Mouse (Mus musculus) monocyte, adult 5-6 weeks (primary cell): ENCODE results near the gene Zmynd11. TPM values are rescaled to one million over a fixed set of nuclear protein-coding genes. Genes with fewer than 3 reads are reported as not detected.

Source experiments
- ATAC-seq: fragments of 153-309, 156-312 bp; replicated peaks from 2 replicates; pipeline ENCODE4 v1.8.0; 2017; ENCODE audit warnings: mild to moderate bottlenecking; ENCODE audit not compliant: low TSS enrichment, insufficient number of reproducible peaks, severe bottlenecking, poor library complexity, low FRiP score
- total RNA-seq: library from RNA; stranded (forward); fragments of 200-1000, 200-491, 200-594 nt; gene quantifications from 3 replicates; pipeline ENCODE4 v1.2.3, GENCODE M21; 2017

Gene Zmynd11
- total RNA-seq: 66.6 to 184 TPM (median 92.9 TPM) in 3 replicates

GRCm38 (mm10) chr13:9764646-9765536, at the start of gene Zmynd11:
Gene Zmynd11 (minus strand): TSS chr13:9765330.
- no peak for ATAC-seq

DNA sequence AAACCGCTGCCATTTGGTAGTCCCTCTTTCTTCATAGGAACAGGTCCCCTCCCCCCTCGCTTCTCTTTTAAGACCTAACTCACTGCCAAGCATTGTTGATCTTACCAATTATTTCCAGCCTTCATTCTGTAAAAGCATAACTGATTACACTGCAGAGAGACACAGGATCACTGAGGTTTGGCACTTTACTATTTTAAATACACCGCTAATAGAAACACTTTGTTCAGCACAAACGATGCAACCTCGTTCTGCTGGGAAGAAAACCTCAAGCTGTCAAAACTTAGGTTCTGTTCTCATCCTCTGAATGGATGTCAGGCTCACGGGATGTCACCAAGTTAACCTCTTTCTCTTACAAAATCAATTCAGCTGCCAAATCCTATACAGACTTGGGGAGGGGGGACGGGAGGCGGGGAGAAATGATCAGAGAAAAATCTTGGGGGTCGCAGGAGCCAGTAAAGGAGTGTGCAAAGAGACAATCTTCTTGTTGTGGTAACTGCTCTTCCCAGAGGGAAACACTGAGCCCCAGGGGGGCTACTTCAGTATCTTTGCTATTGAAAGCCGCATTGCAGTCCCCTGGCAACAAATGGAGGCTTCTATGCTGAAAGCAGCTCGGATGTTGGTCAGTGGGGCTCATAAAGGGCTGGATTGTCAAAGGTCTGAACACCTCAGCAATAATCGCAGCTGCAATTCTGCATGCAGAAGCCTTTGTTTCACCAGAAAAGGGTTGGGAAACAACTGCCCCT, 30.9 kb upstream of the Zmynd11 start:
- no peak for ATAC-seq

DNA sequence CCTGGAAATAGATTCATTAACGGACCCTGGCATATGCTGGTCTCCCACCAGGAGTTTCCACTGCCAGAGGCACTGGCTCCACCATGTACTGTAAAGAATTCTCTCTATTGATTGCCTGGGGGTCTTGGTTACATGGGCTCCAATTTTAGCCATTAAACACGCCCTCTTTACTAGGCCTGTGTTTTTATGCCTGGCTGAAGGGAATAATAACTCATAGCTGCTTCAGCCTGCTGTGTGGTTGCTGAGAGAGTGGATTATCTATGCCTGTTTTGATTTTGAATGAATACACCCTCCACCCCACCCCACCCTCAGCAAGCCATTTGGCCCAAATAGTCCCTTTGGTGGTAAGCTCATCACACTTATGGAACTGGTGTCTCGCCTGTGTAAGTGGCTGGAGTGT, 20.9 kb upstream of the Zmynd11 start:
- no peak for ATAC-seq

DNA sequence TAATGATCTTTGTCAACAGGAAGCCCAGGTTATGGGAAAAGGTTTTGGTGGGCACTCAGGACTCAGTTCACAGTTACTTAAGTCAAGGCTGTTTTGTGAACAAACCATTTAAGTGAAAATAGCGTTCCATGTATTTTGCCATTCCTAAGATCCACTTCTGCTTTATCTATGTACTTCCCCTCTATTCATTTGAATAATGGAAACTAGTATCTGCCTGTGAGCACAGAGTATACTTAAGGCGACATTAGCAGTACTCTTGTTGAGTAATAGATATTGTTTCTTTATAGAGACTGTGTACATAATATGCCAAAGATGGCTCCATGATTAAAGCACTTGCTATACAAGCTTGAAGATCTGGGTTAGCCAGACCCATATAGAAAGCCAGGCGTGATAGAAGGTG, 18.6 kb upstream of the Zmynd11 start:
- peak; percentile 63 for ATAC-seq

GRCm38 (mm10) chr13:9775901-9776300, 10.8 kb upstream of the Zmynd11 start:
- no peak; the same call in 1 of the 2 replicates for ATAC-seq

- ATAC-seq: no peak
Measured at GRCm38 (mm10) chr13:9774077-9774476, 8.9 kb upstream of the Zmynd11 start.

GRCm38 (mm10) chr13:9767279-9767678, 2.1 kb upstream of the Zmynd11 start:
- ATAC-seq: peak; percentile 14; the same call in 1 of the 2 replicates

DNA sequence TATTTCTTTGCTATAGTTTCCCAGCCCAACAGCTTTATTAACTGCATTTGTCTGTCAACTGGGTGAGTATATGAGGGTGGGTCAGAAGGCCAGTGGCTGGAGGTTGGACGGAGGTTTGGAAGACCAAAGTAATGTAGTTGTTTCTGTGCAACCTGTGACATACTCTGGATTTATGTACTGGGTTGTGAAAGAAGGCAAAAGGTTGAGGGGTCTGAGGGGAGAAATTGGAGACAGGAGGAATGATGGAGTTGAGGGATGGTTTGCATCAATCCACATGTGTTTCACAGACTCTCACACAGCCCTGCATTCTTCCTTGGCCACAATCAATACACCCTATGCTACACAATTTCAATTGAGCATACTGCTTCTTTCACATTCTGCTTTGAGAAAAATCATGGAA, 1.4 kb upstream of the Zmynd11 start:
- no peak for ATAC-seq

DNA sequence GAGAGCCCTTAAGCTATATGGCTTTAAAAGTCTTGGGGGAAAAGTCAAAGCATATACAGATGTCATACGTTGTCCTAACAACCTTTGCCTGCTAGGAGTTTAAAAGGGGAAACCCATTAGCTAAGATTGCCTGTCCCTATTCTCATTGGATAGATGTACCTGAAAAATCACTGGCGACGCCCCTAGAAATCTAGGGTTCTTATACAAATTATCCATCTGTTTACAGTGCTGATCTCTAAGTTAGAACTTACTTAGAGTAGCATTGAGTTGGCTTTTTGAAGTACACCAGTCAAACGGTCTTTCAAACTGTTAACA, 364 bp upstream of the Zmynd11 start:
- no peak for ATAC-seq

GRCm38 (mm10) chr13:9763828-9764645, 1.1 kb downstream of the Zmynd11 start:
- ATAC-seq: no peak

- ATAC-seq: peak; percentile 16; the same call in 1 of the 2 replicates
Measured at GRCm38 (mm10) chr13:9763100-9763827, 1.9 kb downstream of the Zmynd11 start.

DNA sequence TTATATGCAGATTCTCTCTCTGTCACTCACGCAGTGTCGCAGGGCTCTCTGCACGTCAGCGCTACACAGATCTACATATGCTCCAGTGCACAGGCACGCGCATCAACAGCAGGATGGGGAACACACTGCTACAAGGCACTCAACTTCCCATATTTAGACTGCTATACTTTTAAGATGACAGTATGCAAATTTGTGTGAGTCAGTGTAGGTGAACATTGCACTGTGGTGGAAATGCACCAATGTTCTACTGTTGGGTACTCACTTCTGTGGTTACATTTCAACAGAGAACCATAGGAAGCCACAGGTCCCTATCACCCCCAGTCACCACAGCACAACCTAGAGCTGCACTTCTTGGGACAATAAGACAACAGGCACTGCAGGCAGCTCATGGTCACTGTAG, 5.1 kb downstream of the Zmynd11 start:
- peak; percentile 90 for ATAC-seq

DNA sequence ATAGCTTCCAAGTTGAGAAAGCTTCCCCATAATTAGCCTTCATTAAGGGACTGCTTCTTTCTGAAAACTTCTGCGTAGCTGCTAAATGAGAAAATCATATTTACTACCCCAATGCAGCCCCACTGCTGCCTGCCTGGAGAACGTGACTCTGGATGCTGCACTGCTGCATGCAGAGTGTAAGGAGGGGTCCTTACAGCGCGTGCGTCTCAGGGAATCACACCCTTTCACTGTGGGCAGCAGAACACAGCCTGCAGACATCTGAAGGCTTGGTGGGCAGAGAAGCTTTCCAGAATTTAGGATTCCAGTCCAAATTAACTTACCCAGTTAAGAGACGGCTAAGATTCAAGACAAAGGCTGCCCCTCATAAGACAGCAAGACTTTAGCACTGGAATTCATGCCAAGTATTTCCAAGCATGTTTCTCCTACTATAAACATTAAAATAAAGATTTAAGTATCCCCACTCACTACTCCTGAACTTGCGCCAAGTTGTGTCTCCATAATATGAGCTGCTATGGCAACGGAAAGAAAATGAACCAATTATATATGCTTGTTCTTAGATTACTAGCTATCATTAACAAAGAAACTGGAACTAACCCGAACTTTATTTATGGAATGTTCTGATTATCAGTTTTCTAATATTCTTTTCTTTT, 7.2 kb downstream of the Zmynd11 start:
- no peak for ATAC-seq

DNA sequence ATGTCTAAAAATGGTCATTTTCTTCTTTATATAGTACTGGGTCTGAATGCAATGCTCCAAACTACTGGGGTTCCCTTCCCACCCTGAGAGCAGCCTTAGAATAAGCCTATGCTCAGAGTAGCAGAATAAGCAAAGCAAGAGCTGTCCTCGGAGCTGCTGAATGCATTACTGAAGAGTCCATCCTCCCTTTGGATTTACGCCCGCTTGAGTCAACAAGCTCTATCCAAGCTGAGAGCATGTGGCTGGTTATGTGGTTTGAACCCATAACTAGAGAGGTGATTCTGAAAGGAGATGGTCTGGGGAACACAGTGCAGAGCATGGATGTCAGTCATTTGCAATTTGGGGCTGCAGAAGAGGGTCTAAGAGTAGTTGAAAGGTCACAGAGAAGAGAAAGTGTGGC, 11.4 kb downstream of the Zmynd11 start:
- ATAC-seq: no peak

DNA sequence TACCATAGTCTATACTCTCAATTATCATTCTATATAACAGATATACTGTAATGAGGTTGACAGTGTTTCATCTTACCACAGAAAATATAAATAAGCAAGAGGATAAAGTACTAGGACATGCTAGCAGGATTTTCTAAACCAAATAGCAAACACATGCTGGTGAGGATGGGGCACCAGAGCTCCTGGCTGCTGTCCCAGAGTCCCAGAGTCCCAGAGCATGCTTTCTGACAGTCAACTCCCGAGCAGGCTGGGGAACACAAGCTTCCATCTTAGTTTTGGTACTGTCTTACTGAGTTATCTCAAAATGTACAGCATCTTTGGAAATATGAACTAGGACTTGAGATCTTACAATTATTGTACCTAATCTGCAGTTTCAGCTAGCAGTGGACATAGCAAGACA, 14.8 kb downstream of the Zmynd11 start:
- no peak for ATAC-seq

GRCm38 (mm10) chr13:9749796-9750195, 15.3 kb downstream of the Zmynd11 start:
- no peak for ATAC-seq

DNA sequence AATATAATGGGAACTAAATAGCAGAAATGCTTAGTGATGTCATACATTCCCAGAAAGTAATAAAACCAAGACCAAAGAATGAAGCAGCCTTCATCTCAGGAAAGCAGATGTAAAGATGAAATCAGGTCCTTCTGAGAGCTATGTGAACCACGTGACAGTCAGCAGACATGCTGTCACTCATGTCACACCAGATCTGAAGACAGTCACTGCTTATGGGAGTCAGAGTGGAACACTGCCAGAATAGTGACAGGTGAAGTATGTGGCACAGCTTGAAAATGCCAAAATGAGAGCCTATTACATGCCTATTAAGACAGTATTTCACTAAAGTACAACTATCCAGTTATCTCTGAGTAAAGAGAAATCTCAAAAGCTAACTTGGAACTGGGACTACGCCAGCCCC, 26.9 kb downstream of the Zmynd11 start:
- no peak for ATAC-seq

GRCm38 (mm10) chr13:9737024-9737423, 28.1 kb downstream of the Zmynd11 start:
- no peak for ATAC-seq
